Mouse (Mus musculus) ovary, adult 18-20 months (tissue): ENCODE data around the gene Lin28a.

Experiments used
- DNase-seq: peaks from one replicate; pipeline ENCODE4 v3.0.0; 2022; ENCODE audit warnings: low spot score, mixed read lengths

Lin28a gene

DNA sequence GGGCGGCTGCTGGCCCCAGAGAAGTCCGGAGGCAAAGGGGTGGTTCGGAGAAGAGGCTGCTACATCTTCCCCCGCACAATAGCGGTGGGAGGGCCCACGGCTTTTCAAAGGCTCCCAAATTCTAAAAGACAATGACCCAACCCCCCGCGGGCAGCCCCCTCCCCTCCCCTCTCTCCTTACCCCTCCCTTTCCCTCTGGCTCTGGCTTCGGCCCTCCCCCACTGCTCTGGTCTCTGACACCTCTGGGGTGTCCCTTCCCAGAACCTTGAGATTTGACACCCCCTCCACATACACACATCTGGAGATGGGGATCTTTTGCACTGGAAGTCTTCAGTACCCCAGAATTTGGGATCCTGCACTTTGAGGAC, at the start of gene Lin28a:
TSS of gene Lin28a (minus strand) at position 63 of the 367 bp plus-strand sequence.
- DNase-seq, result no peak

DNA sequence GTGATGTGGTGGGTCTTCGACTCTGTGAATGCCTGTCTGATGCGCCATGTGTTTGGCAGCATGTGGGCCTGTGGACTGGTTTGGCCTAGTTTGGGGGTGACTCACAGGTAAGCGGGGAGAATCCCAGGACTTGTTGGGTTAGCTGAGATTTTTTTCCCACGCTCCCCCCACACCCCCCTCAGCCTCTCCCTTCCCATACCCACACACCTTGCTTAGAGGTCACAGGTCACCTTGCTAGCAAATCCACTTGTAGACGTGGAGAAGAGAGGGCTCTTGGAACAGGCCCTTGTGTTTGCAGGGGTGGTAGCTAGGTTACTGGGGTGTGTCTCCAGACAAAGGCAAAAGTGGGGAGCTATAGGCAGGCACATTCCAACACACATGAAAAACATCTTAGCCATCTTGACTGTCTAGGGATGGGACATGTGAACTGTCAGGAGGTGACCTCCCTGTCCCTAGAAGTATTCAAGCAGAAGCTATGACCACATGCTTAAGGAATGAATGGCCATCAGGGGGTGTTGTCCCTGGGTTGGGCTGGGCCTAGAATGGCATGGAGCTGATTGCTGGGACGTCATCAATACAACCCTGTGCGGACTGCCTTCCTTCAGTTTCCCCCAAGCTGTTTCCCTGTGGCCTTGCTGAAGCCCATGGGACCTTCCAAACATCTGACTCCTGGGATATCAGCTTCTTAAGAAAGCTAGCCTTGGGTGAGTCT, 49.3 kb upstream of the Lin28a start:
- no peak for DNase-seq

DNA sequence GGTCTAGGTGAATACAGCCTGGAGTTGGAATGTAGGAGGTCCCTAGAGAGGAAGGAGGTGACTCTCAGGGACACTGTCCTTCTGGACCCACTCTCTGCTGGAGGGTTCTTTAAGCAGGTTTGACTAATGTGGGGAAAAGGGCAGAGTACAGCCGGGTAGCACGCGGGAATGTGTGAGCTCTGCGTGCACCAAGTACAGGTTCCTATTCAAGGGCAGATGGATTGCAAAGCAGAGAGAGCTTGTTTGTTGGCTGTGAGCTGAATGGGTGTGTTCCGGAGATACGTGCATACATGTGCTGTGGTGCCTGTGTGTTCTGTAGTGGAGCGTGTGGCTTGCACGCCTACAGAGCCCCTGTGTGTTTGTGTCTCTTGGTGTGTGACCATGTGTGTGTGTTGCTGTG, 48.7 kb upstream of the Lin28a start:
- no peak for DNase-seq

DNA sequence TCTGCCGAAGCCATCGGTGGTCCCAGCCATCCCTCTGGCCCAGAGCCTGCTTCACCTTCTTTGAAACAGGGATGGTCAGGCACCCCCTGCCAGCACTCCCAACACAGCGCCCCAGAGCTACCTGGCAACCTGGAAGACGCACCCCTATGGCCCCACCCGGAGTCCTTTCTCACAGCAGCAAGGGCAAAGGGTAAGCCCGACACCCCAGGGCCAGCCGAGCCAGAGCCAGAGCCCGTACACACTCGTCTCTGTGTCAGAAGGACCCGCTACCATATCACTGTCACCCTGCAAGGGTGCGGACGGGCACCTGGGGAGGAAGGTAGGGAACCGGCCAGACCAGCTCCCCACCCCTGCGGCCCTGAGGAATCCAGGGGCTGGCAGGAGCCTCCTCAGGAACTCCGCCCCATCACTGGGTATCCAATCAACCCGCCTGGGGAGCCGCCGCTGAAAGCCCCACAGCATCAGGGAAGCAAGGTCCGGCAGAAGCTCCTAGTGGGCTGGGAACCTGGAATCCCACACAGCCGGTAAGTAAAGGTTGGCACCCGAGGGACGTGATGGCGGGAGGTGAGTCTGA, 46.9 kb upstream of the Lin28a start:
- no peak for DNase-seq

DNA sequence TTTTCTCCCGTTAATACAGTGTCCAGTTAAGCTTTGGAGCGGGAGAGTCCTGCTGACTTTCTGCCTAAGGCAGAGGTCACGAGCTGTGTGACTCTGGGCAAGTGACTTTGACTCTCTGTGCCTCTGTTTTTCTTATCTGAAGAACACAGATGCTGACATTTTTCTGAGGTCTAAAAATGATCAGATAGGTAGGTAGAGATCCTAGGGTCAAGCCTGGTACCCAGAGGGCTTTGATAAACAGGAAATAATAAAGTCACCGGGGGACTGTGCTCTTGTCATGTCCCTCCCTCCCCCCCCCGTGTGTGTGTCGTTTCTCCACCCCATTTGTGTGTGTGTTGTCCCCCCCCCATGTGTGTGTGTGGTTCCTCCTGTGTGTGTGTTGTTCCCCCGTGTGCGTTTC, 43.9 kb upstream of the Lin28a start:
- DNase-seq, result no peak

DNA sequence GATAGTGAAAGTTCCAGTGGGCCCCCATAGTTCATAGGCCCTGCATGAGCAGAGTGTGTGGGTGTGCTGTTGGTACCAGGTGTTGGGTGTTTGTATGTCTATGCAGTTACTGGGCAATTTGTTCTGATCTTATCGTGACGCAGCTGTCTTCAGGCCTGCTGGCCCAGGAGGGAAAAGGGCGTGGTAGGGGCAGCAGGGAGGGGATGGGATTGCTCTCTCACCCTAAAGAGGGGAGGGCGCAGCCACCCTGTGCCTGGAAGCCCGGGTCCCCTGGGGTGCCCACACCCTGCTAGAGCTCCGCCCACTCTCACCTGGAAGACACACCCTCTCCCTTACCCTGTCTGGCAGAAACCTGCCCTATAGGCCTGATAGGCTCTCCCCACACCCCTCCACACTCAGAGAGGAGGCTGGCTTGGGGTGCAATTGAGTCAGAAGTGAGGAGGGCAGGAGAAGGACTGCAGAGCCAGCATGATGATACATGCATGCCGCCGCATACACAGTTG, 43.4 kb upstream of the Lin28a start:
- no peak for DNase-seq

DNA sequence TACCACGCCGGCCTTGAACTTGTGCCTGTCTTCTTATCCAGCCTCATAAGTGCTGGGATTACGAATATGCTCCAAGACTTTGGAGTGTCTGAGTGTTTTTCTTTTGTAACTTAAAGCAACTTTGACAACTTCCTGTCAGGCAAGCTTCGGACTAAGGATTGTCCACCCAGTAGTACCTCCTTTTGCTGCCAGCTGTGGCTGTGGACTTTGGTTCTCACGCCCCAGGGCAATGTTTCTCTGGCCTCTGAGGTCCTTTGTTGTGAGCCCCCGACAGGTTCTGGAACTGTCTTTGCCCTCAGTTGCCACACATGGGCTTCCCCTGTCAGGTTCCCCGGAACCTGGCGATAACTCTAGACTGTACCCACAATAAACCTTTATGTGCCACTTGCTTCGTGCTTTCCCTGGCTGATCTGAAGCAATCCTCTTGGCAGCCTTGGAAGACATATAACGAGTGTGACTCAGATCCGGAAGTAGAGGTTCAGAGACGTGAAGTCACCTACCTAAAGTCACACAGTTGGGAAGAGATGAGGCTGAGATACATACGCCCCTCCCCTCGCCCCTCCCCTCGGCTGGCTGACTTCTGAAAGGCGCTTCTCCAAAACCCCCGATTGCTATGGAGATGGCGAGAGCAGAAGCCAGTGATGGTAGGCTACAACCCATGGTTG, 42.7 kb upstream of the Lin28a start:
- DNase-seq, result no peak

DNA sequence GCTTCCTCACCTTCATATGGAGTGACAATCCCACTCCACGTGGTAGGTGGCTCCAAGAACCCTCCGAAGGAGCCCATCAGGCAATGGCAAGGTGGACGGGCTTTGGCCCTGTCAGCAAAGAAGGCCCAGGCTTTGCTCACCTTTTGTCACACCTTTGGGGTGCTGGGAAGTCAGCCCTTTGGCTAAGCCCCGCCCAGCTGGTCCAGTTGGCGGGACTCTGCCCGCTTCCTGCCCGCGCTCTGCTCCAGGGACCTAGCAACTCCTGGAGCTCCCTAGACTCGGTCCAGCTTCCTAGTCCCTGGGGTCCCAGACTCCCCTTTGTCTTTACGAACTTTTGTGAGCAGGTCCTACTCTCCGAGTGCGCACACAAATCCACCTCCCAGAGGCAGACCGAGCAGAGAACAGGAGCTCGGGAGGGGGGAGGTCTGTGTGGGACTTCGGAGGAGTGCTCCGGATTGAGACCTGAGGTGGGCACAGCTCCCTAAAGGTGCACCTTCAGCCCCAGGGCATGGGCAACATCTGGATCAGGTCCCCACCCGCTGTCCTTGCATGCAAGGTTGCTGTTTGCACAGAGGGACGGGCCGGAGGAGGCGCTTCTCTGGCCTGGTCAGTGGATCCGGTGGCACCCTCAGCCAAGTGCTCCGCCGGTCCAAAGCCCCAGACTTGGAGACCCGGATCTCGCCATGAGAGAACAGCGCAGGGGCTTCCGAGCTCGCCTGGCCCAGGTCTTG, 41.7 kb upstream of the Lin28a start, which contains the start of gene Crybg2:
TSS of gene Crybg2 (plus strand) at position 681 of the 731 bp plus-strand sequence.
- no peak for DNase-seq

DNA sequence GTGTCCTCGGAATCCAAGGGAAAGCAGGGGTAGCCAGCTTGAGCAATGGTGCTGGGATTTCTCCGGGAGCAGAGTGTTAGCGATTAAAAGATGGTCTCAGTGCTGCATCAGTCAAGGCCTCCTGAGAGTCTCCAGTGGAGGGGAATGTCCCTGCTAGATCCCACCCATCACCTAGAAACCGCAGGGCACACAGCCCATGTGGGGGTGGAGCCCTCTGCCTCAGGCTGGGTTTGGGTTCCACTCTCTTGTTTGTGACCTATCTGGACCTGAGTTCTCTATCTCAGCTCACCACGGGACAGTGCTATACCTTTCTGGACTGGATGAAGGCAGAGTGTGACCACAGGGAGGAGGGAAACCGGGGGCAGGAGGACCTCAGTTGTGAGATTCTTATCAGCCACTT, 40.3 kb upstream of the Lin28a start:
- no peak for DNase-seq

DNA sequence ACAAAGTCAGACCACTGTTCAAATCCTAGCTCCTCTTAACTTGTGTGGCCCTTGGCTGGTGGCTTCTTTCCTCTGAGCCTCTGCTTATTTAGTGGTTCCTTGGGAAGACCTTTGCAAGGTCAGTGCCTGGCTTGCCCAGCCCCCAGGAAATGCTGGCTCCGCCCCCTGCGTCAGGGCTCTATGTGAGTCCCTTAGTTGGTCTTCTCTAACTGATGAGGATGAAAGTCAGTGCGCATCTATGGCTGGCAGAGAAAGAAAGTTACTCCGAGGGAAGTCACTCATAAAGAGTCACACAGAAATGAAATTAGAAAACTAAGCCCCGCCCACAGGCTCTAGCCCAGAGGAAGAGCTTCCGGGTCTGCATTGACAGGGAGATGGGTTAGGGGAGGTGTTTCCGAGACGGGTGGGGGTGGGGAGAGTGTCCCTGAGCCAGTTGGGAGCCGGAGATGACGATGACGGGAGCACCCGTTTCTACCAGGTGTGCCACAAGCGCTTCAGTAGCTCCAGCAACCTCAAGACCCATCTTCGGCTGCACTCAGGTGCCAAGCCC, 39.6 kb upstream of the Lin28a start:
- DNase-seq, result no peak

DNA sequence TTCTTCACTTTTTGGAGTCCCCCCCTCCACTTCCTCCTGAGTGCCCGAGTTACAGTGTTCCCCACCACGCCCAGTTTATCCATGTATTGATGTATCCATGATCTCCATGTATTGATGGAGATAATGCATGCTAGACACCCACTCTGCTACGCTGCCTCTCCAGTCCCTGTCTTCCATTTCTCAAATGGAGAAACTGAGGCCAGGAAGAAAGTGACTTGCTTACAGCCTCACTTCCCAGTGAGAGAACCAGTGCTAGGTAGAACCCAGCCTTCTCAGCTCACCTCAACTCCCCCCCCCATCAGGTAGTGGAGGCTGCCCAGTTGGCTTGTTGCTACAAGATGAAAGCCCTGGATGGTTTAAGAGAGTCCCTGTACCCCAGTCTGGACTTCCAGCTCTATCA, 34.9 kb upstream of the Lin28a start, which contains the start of gene Zfp683:
TSS of gene Zfp683 (plus strand) at position 301 of the 400 bp plus-strand sequence.
- no peak for DNase-seq

DNA sequence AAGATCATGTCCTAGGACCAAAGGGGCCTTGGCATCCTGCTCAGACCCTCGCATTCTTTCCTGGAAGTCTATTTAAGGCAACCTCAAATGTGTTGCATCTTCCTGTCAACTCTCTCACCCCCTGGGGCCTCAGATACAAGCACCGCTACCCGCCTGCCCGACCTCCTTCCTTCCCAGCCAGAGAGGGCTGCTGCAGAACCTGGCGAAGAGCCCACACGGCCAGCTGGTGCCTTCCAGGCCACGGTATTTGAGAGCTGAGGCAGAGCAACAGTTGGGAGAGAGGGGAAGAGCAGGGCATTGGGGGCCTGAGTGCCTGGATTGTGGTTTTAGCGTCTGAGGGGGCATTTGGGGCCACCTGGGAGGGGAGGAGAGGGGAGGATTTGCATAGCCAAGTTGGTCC, 33.9 kb upstream of the Lin28a start:
- no peak for DNase-seq

DNA sequence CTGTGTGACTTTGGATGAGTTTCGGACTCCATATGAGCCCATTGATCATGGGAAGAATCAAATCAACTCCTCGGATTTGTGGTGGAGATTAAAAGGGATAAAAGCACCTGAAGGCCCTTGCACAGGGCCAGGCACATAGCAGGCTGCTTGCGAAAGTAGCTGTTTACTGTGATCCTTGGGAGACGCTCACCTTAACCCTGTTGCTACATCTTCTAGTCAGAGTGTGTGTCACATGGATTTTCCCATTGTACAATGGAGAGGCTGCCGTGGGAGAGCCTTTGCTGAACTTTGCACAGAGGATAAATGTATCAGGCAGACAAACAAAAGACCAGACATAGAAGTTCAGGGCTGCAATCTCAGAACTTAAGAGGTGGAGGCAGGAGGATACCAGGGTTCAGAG, 33.3 kb upstream of the Lin28a start:
- no peak for DNase-seq

DNA sequence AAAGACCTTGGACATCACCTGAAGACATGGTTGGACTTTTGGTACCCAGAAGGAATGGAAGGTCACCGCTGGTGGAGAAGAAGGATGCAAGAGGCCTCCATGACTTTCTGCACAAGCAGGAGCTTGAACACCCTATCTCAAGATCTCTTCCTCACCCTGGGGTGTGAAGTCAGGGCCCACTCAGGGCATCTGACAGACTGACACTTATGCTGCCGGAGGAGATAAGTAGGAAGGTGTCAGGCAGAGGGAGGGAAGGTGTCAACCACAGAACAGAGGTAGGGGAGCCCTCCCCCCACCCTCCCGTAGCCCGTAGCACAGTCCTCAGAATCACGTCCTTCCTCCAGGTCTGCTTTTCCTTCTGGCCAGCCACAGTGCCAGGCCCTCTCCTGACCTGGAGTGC, 29.0 kb upstream of the Lin28a start:
- DNase-seq, result no peak

DNA sequence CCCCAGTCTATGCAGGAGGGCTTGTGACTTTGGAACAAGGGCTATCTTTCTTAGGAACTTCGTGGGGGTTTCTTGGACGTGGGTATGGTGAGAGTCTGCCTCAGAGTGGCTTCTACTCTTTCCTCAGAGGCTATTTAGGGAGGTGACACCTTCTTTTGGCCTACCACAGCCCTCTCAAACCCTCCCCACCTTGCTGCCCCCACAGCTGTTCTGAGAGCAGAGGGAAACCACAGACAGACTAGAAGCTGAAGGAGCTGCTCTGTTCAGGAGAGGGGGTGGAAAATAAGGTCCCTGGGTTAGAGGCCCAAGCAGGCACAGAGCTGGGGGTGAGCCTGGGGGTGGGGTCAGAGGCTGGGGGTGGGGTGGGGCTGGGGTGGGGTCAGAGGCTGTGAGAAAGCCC, 24.4 kb upstream of the Lin28a start:
- no peak for DNase-seq

DNA sequence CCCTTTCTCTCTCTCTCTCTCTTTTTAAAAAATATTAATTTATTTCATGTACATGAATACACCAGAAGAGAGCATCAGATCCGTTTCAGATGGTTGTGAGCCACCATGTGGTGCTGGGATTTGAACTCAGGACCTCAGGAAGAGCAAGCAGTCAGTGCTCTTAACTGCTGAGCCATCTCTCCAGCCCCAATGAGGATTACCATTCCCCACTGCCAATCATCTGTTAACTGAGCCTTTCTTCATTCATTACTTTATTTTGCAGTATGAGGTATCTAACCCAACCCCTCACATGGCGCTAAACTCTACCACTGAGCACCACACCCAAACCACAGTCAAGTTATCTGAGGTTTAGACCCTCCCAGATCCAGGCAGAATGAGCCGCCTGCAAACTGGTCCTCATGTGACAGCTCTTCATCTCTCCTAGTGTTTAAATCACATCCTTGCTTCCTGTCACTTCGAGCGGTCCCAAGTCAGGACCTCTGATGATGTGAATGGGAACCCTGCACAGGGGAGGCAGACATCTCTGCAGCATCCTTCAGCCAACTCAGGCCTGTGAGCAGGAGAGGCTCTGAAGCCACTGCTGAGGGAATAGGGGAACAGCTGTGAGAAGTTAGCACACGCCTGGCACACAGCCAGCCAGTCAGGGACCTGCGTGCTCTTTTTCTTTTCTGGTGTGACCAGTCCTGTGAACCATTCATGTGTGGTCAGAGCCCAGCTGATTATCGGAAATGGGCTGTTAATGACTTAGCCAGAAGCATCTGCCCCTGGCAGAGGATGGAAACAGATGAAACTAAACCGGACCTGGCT, 22.9 kb upstream of the Lin28a start:
- no peak for DNase-seq

DNA sequence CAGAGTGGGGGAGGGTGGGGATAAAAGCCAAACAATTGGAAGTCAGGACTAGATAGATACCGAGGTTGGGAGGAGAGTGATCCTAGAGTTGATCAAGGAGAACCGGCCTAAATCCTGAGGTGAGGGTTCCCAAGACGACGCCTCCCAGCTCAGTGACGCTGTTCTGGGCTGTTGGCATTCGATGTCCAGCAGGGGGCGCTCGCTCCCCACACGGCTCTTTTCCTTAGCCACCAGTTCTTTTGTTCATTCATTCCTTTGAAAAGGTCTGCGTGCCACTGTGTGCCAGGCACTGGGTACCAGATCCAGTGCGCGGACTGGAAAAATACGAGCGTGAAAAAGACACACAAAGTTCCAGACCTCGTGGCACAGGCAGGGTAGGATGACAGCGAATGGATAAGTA, 17.3 kb upstream of the Lin28a start:
- DNase-seq, result peak; percentile 31

DNA sequence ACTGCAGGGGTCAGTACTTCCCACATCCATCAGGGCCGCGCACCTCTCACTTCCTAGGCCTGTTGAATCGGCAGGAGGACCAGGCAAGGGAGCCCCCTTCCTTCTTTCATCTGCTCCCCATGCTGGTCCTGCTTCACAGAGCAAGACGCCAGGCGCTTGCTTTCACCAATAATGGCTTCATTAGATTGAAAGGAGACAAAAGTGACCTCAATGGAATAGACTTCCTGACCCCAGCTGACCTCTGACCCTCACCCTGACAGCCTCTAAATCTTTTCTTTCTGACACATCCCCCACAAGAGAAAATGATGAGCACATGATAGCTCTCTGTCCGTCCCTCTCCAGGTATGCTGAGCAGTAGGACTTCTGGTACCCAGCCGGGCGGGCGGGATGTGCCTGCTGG, 7.2 kb upstream of the Lin28a start:
- DNase-seq, result no peak

DNA sequence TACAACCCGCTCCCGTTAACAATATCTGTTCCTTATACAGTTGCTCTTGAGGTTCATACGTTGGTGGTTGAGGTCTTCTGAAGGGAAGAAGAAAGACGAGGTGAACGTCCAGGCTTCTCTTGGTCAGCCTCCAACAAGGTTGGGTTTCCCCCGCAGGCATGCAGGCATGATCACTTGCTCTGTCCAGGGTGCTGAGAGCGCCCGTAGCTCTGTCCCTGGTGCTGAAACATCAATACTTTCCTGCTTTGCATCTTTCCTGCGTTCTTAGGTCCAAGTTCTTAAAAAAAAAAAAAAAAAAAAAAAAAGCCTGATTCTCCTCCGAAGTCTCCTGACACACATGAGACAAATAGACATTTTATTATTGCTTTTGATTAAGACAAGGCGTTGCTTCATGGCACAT, 2.0 kb upstream of the Lin28a start:
- DNase-seq, result peak; percentile 16

DNA sequence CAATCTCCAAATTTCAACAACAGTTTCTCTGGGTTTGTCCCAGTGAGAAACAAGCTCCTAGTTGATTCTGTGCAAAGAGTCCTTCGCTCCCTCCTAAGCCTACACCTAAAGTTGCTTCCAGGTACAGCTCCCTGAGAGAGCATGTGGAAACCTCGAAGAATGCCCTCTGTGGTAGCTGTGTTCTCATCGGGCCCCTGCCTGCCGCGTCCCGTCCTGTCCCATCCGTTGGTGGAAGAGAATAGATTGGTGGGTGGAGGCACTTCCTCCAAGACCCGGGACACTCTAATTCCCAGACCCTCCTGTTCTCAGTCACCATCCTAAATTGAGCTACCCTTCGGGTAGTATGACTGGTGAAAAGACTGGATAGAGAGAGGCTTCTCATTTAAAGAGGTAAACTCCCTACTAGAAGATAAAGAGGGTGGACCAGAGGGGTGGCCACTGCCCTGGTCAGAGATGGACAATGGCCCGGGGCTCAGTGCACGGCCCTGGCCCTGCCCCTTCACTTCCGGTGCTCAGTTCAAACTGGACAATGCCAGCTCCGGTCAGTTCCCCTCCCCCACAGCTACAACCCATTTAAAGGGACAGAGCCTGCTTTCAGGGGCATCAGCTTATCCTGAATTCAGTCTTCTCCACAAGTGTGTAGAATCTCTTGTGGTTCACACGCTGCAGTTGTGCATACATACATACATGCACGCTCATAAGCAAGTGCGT, 1.2 kb upstream of the Lin28a start:
- DNase-seq, result no peak

DNA sequence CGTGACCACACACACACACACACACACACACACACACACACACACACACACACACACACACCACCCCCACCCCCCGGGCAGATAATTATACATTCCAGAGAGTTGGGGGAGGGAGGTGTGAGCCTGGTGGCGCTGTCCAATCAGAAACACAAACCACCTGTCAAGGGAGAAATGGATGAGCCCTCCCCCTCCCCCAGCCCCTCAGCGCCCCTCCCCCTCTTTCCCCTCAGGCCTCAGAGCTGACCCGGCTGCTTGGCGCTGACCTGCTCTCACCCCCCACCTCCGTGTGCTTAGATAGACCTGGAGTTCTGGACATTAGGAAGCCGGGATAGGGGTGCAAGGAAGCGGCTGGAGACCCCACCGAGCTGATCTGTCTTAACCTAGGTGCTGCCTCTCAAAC, 569 bp upstream of the Lin28a start:
- no peak for DNase-seq
